Mouse (Mus musculus) forebrain, embryonic 16.5 days (tissue): ENCODE results near the gene Dmwd. TPM values are rescaled to one million over a fixed set of nuclear protein-coding genes. Genes with fewer than 3 reads are reported as not detected.

Experiments
- ATAC-seq: fragments of 200-750 bp; cut with Nextera tagmentation; 2 replicates; pipeline ENCODE4 v1.8.0; 2017; ENCODE audit warnings: mild to moderate bottlenecking, moderate library complexity
- H3K27ac ChIP-seq: fragments of 300-500 bp; sonication (generic); 2 replicates; pipeline ENCODE4 v1.5.1; 2014; ENCODE audit warnings: low read length, control low read depth
- H3K27me3 ChIP-seq: fragments of 300-500 bp; sonication (generic); replicated peaks from 2 replicates; pipeline ENCODE4 v1.6.1; 2014; ENCODE audit warnings: low read length; ENCODE audit not compliant: control insufficient read depth, insufficient read depth
- H3K36me3 ChIP-seq: fragments of 300-500 bp; sonication (generic); 2 replicates; pipeline ENCODE4 v1.6.1; 2014; ENCODE audit not compliant: control insufficient read depth, insufficient read depth
- H3K4me1 ChIP-seq: fragments of 300-500 bp; sonication (generic); replicated peaks from 2 replicates; pipeline ENCODE4 v1.6.1; 2014; ENCODE audit warnings: low read length; ENCODE audit not compliant: control insufficient read depth, insufficient read depth
- H3K4me2 ChIP-seq: fragments of 300-500 bp; sonication (generic); 2 replicates; pipeline ENCODE4 v1.6.1; 2014; ENCODE audit warnings: mild to moderate bottlenecking, low read length, control low read depth
- H3K4me3 ChIP-seq: fragments of 300-500 bp; sonication (generic); replicated peaks from 2 replicates; pipeline ENCODE4 v1.5.1; 2014; ENCODE audit warnings: mild to moderate bottlenecking, low read length, control low read depth
- H3K9ac ChIP-seq: fragments of 300-500 bp; sonication (generic); replicated peaks from 2 replicates; pipeline ENCODE4 v1.6.1; 2014; ENCODE audit warnings: low read depth, low read length, control low read depth
- H3K9me3 ChIP-seq: fragments of 300-500 bp; sonication (generic); 2 replicates; pipeline ENCODE4 v1.6.1; 2016; ENCODE audit warnings: low read length; ENCODE audit not compliant: control insufficient read depth
- WGBS: fragments of 180-500 bp; shearing (Covaris S2); extraction: QIAGEN DNeasy Blood & Tissue Kit; methylation state at CpG from one replicate; pipeline ENCODE4 v1.1.7; 2014; 5-methylcytosine and 5-hydroxymethylcytosine counted together
- polyA plus RNA-seq: library from polyadenylated mRNA; unstranded; fragments of >200 nt; fragmentation: Nextera tagmentation; extraction: Ambion mirVana; gene quantifications from 2 replicates; pipeline ENCODE4 v1.2.1, GENCODE M21; 2015

Dmwd gene
- polyA plus RNA-seq, 1 experiment from 2014 or later, result 28.1 TPM

DNA sequence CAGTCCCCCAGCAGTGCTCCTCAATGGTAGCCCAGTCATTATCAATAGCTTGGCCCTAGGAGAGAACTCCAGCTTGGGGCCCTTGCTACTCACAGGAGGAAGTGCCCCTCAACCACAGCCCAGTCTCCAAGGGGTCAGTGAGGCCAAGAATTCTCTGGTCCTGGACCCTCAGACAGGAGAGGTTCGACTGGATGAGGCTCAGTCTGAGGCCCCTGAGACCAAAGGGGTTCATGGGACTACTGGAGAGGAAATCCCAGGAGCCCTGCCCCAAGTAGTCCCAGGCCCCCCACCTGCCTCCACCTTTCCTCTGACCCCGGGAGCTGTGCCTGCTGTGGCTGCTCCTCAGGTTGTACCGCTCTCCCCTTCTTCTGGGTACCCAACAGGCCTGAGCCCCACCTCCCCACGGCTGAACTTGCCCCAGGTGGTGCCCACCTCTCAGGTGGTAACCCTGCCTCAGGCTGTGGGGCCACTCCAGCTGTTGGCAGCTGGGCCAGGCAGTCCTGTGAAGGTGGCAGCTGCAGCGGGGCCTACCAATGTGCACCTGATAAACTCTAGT, 20.5 kb downstream of the Dmwd start:
- ATAC-seq, result no peak
- no peaks in the 10 kb centered on the region for H3K36me3 ChIP-seq
- peaks cover 47% of the 10 kb centered on the region for H3K4me1 ChIP-seq
- H3K4me3 ChIP-seq, result no peak overlapping the region; the same call in 1 of the 2 replicates
- peak overlapping the region; percentile 95 for H3K4me2 ChIP-seq
- H3K27ac ChIP-seq, result no peak overlapping the region
- H3K27me3 ChIP-seq, result no peaks in the 10 kb centered on the region
- WGBS, result 53% methylated on average over 5 of the region's 5 CpGs
- no peaks in the 10 kb centered on the region for H3K9me3 ChIP-seq
- H3K9ac ChIP-seq, result no peak overlapping the region

DNA sequence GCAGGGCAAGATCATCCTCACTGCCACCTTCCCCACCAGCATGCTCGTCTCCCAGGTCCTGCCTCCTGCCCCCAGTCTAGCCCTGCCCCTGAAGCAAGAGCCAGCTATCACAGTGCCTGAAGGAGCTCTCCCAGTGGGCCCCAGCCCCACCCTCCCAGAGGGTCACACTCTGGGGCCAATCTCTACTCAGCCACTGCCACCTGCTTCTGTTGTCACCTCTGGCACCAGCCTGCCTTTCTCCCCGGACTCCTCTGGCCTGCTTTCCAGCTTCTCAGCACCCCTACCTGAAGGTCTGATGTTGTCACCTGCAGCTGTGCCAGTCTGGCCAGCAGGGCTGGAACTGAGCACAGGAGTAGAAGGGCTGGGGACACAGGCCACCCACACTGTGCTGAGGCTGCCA, 21.2 kb downstream of the Dmwd start:
- ATAC-seq, result no peak
- 58% methylated on average over 2 of the region's 2 CpGs for WGBS

DNA sequence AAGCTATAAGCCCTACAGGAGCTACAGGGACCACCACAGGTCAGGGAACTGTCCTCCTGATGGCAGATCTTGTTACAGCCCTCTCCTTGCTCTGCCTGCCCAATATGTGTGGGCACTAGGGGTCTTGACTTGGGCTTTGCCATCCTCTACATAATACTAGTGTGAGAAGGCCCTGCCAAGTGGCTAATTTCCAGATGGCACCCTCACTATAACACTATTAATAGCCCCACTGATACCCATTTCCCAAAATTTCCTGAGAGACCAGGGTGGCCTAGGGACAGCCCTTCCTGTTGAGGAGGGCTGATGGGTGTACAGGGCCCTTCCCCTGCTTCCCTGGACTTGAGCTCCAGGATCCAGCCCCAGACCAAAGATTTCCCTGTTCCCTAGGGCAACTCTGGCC, 21.8 kb downstream of the Dmwd start:
- Histone ChIP-seq H3K4me2 (no peak overlapping the region), H3K27ac (no peak overlapping the region), H3K4me3 (no peak overlapping the region), H3K36me3 (no peaks in the 10 kb centered on the region), H3K27me3 (no peaks in the 10 kb centered on the region), H3K9me3 (no peaks in the 10 kb centered on the region), H3K9ac (no peak overlapping the region), H3K4me1 (peaks cover 38% of the 10 kb centered on the region)
- no peak for ATAC-seq

More for the DNA sequence above, 21.2 kb downstream of the Dmwd start:
- H3K9ac ChIP-seq, result no peak overlapping the region
- peaks cover 44% of the 10 kb centered on the region for H3K4me1 ChIP-seq
- no peak overlapping the region for H3K4me2 ChIP-seq
- no peaks in the 10 kb centered on the region for H3K9me3 ChIP-seq
- H3K4me3 ChIP-seq, result no peak overlapping the region
- H3K27ac ChIP-seq, result no peak overlapping the region
- H3K36me3 ChIP-seq, result no peaks in the 10 kb centered on the region
- no peaks in the 10 kb centered on the region for H3K27me3 ChIP-seq

DNA sequence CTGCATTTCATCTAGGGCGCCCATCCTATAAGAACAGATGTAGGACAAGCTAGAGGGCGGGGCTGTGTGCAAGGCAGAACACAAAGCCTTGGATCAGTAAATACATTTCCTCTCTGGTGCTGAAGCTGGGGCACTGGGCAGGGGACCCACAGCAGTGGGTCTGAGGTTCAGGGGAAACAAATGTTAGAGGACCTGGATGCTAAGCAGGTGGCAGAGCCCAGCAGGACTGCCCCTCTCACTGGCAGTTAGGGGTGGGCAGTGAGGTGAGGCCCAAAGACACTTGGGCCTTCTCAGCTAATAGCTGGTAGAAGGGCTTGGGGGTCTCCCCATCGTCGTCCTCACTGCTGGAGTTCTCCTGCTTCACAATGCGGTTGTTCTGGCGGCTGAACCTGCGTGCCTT, 22.8 kb downstream of the Dmwd start:
- H3K4me1 ChIP-seq, result peaks cover 29% of the 10 kb centered on the region
- H3K36me3 ChIP-seq, result no peaks in the 10 kb centered on the region
- H3K4me2 ChIP-seq, result no peak overlapping the region
- 61% methylated on average over 7 of the region's 7 CpGs for WGBS
- no peak overlapping the region for H3K9ac ChIP-seq
- no peak for ATAC-seq
- H3K27ac ChIP-seq, result no peak overlapping the region
- H3K9me3 ChIP-seq, result no peaks in the 10 kb centered on the region
- H3K27me3 ChIP-seq, result no peaks in the 10 kb centered on the region
- no peak overlapping the region for H3K4me3 ChIP-seq

DNA sequence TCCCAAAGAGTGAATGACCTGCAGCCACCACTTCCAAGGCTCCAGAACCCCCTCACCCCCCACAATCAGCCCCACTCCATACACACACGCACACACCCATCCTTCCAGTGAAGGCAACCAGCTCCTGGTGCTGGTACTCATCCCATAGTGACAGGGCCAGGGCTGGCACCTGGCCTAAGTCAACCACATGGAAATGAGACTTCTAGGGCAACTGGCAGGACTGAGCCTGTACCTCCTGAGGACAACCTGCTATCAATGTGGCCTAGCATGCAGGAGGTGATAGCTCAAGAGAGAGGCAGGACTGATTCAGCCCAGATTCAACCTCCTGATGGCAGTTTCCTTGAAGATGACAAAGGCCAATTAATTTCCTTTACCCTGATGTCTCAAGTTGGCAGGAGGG, 24.3 kb downstream of the Dmwd start:
- Histone ChIP-seq H3K36me3 (no peaks in the 10 kb centered on the region), H3K4me3 (no peak overlapping the region), H3K27me3 (no peaks in the 10 kb centered on the region), H3K27ac (no peak overlapping the region), H3K9ac (no peak overlapping the region), H3K4me1 (peaks cover 14% of the 10 kb centered on the region), H3K9me3 (no peaks in the 10 kb centered on the region), H3K4me2 (no peak overlapping the region)
- WGBS, result 76% methylated on average over 1 of the region's 1 CpGs
- no peak for ATAC-seq

DNA sequence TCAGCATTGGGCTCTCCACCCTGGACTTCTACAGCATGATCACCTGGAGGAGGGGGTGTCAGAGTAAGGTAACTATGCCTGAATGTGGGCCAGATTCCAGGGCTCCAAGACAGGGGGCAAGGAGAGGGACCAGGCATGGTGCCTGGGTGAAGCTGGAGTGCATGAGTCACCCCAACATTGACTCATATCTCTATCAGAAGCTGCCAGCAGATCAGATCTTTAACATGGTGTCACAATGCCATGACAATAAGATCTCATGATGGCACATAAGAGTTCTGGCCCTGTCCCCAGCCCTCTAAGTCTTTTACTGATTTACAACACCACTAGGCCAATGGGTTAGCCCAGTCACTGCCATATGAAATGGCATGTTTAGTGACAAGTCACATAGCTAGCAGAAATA, 27.7 kb downstream of the Dmwd start:
- H3K4me1 ChIP-seq, result no peaks in the 10 kb centered on the region
- no peak for ATAC-seq
- no peaks in the 10 kb centered on the region for H3K36me3 ChIP-seq
- H3K27ac ChIP-seq, result no peak overlapping the region
- H3K27me3 ChIP-seq, result no peaks in the 10 kb centered on the region
- H3K9me3 ChIP-seq, result no peaks in the 10 kb centered on the region
- H3K4me2 ChIP-seq, result no peak overlapping the region
- no peak overlapping the region for H3K9ac ChIP-seq
- H3K4me3 ChIP-seq, result no peak overlapping the region

DNA sequence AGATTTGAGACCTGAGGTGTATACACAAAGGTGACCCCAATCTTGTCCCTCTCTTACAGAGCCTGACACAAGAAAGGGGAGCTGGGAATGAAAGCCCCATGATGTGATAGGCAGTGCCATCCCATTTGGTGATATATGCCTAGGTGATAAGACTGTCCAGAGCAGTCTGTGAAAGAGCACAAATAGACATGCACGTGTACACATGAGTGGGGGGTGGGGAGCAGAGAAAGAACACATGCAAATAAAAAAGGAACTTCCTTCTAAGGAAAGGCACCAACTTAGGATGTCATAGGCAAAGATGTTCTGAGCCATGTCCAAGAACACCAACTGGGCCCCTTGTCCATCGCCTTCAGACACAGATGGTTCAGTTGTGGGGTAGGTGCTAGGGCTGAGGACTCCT, 28.5 kb downstream of the Dmwd start:
- Histone ChIP-seq H3K27ac (no peak overlapping the region), H3K9me3 (no peaks in the 10 kb centered on the region)
- WGBS, result 81% methylated on average over 2 of the region's 2 CpGs

DNA sequence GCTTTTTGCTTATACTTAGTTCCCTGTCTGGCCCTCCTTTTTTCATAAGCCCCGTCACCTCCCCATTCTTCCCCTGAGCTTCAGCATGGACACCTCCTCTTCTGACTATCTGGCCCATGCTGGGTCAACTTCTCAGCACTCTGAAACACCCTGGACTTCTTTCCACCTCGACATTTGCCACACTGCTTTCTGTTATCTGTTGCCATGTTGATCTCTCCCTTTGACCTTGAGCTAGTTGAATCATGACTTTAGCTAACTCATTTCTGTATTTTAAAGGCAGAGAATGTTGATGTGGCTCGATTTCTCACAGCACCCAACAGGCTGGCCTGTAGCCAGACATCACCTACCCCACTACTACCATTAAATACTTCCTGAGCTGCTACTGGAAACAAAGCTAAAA, 31.4 kb downstream of the Dmwd start:
- no peaks in the 10 kb centered on the region for H3K9me3 ChIP-seq

More for the DNA sequence above, 28.5 kb downstream of the Dmwd start:
- Histone ChIP-seq H3K27me3 (no peaks in the 10 kb centered on the region), H3K9ac (no peak overlapping the region), H3K4me1 (no peaks in the 10 kb centered on the region), H3K36me3 (no peaks in the 10 kb centered on the region), H3K4me2 (no peak overlapping the region), H3K4me3 (no peak overlapping the region)
- no peak for ATAC-seq

DNA sequence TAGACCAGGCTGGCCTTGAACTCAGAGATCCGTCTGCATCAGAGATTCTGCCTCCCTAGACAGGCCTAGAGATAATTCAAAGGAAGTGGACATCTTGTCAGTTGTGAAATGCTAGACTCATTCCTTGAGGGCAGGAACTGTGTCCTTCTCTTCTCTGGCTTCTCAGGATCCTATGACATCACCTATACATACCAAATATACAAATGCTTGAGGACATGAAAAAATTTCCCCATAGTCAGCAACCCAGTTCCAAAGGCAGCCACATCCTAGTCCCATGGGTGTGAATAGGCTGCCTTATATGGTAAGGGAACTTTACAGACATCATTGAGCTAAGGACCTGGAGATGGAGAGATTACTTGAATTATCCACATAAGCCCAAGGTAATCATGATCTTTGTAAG, 33.5 kb downstream of the Dmwd start:
- Histone ChIP-seq H3K4me1 (no peaks in the 10 kb centered on the region), H3K9me3 (no peaks in the 10 kb centered on the region), H3K27me3 (no peaks in the 10 kb centered on the region), H3K36me3 (no peaks in the 10 kb centered on the region), H3K4me2 (no peak overlapping the region), H3K4me3 (no peak overlapping the region), H3K9ac (no peak overlapping the region), H3K27ac (no peak overlapping the region)
- 86% methylated on average over 1 of the region's 1 CpGs for WGBS
- no peak for ATAC-seq

More for the DNA sequence above, 31.4 kb downstream of the Dmwd start:
- WGBS, result 58% methylated on average over 3 of the region's 3 CpGs
- Histone ChIP-seq H3K4me1 (no peaks in the 10 kb centered on the region), H3K4me3 (no peak overlapping the region), H3K36me3 (no peaks in the 10 kb centered on the region), H3K9ac (no peak overlapping the region), H3K27ac (no peak overlapping the region), H3K27me3 (no peaks in the 10 kb centered on the region), H3K4me2 (no peak overlapping the region)
- no peak for ATAC-seq
